Mouse (Mus musculus) urinary bladder, postnatal 14 days (tissue): ENCODE measurements around the gene Ubtf.

Experiments used
- DNase-seq: peaks from one replicate; pipeline ENCODE4 v3.0.0; 2021; ENCODE audit warnings: low spot score

Ubtf gene

DNA sequence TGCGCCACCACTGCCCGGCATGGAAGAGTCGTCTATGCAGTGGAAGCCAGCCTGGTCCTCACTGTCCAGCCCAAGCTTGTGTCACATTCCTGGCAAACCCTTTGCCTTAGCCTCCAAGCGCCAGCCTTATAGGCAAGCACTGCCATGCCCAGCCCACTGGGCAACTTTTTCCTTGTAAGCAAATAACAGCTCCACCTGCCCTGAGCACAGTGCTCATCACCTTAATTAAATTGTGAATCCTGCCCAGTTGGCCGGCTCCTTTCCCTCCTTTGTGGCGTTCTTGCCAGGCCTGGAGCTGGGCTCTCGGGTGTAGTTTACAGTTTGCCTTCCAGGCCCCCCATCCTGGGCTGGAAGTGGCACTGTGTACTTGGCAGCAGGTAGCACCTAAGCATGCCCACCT is 56.3 kb downstream of the Ubtf start:
- no peak for DNase-seq

DNA sequence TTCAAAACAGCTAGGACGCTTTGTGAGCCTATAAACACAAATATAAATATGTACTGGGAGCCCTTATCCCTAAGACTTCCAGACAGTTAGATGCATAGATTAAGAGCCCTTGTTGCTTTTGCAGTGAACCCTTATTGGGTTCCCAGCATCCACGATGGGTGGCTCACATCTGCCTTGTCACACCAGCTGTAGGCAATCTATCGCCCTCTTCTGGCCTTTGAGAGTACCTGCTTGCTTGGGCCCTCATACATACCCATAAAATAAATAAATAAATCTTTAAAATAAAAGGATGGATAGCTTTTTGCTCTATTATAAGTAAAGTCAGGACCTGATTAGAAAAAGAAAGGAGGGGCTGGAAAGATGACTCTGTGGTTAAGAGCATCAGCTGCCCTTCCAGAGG is 61.0 kb downstream of the Ubtf start:
- DNase-seq, result no peak

DNA sequence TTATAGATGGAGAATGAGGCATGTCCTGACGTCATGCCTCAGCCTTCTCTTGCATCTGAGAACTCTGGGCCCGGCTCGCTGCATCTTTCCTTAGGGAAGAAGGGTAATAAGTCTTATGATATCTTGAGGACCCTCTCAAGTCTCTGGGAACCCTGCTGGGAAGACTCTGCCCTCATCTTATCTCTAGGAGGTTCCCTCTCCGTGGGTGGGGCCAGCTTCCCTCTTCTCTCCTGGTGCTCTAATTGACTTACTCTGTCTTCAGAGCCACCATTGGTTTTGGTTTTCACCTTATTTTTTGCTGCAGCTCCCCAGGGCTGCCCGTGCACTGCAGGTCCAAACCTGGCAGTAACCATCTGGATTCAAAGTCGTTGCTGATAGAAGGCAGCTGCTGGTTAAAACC is 61.4 kb downstream of the Ubtf start:
- DNase-seq, result no peak

DNA sequence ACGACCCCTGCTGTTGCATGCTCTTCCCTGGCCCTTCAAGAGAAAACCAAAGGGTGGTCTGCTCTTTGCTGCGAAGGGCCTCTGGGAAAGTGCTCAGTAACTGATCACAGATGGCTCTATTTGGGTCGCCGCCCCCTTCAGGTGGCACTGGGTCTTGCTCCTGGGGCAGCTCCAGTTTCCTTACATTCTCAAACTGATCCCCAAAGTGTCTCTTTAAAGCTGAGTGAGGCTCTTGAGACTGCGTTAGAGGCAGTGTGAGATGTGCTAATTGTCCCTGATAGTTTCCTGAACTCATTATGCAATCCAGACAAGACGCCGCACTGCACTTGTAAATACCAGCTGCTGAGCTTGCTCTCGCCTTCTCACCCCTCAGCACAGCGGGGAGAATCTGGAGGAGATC is 62.0 kb downstream of the Ubtf start:
- DNase-seq, result no peak
